Mouse (Mus musculus) layer of hippocampus, adult 8-10 months (tissue): ENCODE measurements at regions not wholly inside any gene's neighbourhood (a gene's known extent, or its start where the extent isn't known, plus 50 kb on each side); places are given as distances from the start of the nearest gene placed in this dataset.
"Not testable (repeated sequence)": the region's sequence is repeated elsewhere in the genome, so short reads cannot be mapped to it uniquely, and the experiment has no call there.

Source experiments
- DNase-seq, 2 experiments: peaks; one replicate each; pipeline ENCODE4 v3.0.0; 2022; ENCODE audit warnings: low spot score in 2 of 2

DNA sequence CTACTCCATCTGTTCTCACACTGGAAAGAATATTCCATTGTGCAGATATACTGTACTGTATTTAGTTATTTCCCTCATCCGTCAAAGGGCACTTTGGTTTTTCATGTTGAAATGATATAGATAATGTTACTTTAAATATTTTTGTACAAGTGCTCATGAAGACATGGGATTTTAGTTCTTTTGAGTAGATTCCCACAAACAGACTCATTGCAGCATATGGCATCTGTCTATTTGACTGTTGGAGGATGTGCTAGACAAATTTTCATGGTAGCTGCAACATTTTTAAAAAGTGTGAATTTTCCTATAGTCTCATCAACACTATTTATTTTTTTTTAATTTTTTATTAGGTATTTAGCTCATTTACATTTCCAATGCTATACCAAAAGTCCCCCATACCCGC lies 502.5 kb downstream of the Hdgfl1 start:
- no peak for DNase-seq

GRCm38 (mm10) chr13:26235941-26236340 lies 534.0 kb downstream of the Hdgfl1 start:
- no peak for DNase-seq

- no peak for DNase-seq
These were observed 535.3 kb downstream of the Hdgfl1 start for GRCm38 (mm10) chr13:26234703-26235102.

GRCm38 (mm10) chr13:26217299-26217698 lies 552.7 kb downstream of the Hdgfl1 start:
- DNase-seq: no peak

DNA sequence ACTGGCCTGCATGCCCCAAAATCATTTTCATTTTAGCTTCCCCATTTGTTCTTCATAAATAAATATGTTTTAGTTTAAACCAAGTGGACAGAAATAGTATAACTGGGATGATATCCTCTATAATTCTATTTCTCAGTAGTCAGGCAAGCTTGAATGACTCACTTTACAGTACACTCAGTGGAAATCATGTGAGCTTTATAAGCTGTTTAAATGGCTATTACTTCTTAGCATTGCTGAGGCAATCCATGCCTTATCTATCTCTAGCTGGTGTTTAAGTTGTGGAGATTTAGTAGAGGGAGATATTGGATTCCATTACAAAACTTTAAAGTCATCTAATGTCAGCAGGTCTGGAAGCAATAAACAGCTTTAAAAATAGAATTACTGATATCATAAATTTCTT lies 553.4 kb downstream of the Hdgfl1 start:
- DNase-seq: no peak

DNA sequence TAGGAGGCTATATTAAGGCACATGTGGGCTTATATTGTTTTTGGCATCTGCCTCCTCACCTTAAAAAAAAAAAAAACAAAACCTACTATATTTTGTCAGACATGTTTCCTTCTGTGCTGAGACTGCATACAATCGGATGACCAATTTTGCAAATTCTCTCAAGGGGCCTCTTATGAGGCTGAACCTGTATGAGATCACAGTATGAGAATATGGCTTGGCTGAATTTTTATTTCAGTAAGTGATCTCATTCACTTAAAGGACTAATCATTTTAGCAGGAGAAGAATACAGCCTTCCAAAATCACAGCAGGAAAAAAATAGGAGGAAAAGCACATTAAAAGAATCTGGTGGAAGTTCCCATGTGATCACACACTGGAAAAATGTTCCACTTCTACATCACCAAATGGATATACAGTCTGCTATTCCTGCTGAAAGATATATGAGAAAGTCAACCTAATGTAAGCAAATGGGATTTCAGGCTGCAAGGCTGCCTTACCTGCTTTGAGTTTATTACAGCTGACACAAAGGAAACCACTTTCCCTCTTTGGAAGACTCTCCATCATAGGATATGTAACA lies 564.3 kb downstream of the Hdgfl1 start:
- DNase-seq: no peak

DNA sequence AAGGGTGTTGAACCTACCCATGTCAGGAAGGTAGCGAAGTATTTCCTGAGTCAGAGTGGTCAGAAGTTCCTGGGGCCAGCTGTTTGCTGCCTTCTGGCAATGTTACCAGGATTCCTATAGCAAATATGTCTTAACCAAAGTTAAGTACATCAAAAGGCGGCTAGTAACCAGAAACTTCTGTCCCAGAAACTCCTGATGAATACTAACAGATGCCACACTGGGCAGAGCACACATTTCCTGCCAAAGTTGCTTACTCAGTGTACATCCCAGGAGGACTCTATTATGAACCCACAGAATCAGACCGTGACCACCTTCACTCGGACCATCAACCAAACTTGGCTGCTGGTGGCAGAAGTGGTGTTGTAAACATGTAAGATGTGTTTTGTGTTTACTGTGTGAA lies 575.3 kb downstream of the Hdgfl1 start:
- DNase-seq: no peak

DNA sequence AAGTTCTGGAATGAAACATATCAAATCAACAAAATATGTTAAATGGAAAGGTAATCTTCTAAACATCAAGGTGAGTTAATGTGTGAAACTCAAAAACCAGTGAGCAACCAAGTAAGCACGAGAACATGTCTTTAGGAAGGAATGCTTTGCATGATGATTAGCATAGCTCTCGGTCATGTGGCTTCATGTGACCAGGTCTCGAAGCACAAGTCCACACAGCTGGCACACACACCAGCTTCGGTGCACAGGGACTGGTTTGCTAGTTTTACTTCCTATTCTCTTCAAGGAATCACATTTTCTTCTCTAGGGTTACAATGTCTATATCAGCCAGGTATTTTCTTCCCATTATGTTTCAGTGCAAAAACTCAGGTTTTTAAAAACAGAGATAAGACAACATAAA lies 586.1 kb downstream of the Hdgfl1 start:
- no peak for DNase-seq

- no peak for DNase-seq
These were observed 598.0 kb downstream of the Hdgfl1 start for GRCm38 (mm10) chr13:26171891-26172482.

GRCm38 (mm10) chr13:26169641-26170040 lies 600.3 kb downstream of the Hdgfl1 start:
- no peak for DNase-seq

GRCm38 (mm10) chr13:26158703-26159102 lies 611.3 kb downstream of the Hdgfl1 start:
- DNase-seq: no peak

DNA sequence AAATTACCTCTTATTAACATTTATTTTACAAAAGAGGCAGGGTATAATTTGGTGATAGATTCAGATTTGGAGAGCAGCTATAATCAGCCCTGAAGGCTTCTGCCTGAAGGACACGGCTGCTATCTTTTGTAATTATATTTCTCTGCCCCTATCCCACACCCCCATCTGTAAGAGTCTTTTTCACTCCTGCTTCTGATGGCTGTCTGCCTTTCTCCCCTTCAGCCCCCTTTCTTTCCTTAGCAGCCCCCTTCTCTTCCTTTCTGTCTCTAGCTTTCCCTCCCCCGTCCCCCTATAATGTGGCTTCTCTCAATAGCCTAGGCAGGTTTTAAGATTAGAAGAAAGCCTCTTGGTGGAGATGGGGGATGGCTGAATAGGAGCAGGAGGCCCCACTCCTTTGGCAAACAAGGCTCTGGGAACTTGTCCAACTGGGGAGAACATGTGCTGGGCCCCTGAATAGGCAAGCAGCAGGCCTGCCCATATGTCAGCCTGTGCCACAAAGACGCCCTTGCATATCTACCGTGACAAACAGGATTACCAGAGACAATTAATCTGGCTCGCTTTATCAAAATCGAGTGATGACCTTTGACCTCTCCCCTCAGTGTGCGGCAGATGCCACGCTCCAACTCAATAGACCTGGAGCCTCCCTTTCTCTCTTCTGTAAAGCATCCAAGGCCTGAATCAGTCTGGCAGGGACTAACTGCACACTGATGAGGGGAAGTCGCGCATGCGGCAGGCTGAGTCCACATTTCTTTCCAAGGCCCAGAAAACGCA lies 615.1 kb downstream of the Hdgfl1 start:
- DNase-seq: peak; percentile 86 to 89

- no peak for DNase-seq
These were observed 615.7 kb downstream of the Hdgfl1 start for GRCm38 (mm10) chr13:26154251-26154650.

GRCm38 (mm10) chr13:26153093-26153492 lies 616.9 kb downstream of the Hdgfl1 start:
- no peak for DNase-seq

- no peak for DNase-seq
These were observed 619.5 kb downstream of the Hdgfl1 start for GRCm38 (mm10) chr13:26150426-26150825.

DNA sequence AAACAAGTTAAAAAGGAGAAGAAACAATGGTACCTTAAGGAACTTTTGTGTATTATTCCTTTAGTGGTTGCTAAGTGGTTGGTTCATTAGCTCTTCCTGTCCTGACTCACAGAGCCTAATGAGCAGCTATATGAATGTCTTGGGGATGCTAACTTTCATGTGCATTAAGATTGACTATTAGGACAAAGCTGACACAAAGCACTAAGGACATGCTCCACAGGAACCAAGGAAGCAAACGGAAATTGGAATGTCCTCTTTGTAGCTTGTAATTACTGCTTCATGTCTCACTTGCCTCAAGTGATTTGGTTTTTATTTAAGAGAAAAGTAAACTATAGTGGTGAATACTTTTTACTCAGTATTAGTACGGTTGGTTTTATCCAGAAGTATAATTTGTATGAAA lies 627.2 kb downstream of the Hdgfl1 start:
- no peak for DNase-seq

DNA sequence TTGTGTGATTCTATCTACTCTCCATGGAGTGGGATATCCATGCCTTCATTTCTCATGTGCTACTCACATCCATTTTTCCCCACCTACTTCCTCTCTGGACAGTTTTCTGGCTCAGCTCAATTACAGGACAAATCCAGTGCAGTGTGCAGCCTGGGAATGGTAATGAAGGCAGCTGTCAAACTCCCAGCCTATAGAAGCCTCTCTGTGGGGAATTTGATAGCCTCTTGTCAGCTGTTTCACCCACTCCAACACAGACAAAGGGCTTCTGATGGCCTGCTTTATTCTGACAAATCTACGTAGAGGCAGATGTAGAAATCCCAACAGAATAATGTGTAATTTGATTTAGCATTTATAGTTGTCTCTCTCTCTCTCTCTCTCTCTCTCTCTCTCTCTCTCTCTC lies 650.6 kb downstream of the Hdgfl1 start:
- no peak for DNase-seq

GRCm38 (mm10) chr13:26114136-26114535 lies 655.8 kb downstream of the Hdgfl1 start:
- DNase-seq: no peak

DNA sequence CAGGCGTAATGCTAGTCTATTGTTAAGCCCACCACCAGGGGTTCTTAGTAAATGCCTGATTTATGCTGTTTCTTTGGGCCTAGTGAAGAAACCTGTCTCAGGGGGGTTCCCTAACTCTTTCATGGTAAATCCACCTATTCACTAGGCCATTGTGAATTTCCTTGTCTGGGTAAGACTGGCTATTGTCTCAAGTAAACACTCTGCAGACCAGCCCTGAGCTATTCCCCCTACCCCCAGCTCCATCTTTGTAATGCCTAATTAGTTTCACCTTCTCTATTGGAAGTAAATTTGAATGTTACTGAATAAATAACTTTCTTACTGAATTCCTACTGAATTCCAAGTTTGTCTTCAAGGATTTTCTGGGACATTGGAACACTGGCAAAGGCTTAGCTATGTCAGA lies 656.2 kb downstream of the Hdgfl1 start:
- DNase-seq: not testable (repeated sequence)

GRCm38 (mm10) chr13:26112579-26112978 lies 657.4 kb downstream of the Hdgfl1 start:
- DNase-seq: no peak

DNA sequence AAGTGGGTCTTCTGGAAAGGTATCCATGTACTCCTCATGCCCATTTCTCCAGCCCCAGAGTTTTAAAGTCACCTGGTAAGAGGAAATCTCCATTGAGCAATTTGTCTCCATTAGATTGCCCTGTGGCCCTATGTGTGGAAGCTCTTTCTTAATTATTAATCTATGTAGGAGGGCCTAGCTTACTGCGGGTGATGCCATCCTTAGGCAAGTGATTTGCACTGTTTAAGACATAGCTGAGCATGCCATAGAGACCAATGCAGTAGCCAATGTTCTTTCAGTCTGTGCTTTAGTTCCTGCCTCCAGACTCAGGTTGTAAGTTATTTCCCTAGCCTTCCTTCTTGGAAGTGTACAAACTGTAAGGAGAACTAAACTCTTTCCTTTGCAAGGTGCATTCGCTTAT lies 661.0 kb downstream of the Hdgfl1 start:
- DNase-seq: no peak

DNA sequence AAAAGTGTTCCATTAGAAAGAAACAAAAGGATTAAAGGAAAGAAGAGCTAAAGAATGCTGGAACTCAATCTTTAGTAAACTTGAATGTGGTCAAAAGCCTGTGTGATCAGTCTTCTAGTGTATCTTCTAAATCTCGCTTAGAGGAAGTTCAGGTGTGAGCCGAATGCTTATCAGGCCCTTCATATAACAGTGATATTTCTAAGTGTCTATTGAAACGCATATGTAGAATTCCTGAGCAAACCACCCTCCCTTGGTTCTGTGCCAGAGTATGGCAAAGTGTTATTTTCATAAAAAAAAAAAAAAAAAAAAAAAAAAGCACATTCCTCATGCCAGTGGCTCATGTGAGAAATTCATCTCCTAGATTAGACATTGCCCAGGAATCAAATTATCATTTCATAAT lies 681.2 kb downstream of the Hdgfl1 start:
- DNase-seq: no peak

GRCm38 (mm10) chr13:26080814-26081213 lies 689.2 kb downstream of the Hdgfl1 start:
- no peak for DNase-seq
